9 mouse cellular contexts compared by ENCODE assay signal in the genomic region with DNA sequence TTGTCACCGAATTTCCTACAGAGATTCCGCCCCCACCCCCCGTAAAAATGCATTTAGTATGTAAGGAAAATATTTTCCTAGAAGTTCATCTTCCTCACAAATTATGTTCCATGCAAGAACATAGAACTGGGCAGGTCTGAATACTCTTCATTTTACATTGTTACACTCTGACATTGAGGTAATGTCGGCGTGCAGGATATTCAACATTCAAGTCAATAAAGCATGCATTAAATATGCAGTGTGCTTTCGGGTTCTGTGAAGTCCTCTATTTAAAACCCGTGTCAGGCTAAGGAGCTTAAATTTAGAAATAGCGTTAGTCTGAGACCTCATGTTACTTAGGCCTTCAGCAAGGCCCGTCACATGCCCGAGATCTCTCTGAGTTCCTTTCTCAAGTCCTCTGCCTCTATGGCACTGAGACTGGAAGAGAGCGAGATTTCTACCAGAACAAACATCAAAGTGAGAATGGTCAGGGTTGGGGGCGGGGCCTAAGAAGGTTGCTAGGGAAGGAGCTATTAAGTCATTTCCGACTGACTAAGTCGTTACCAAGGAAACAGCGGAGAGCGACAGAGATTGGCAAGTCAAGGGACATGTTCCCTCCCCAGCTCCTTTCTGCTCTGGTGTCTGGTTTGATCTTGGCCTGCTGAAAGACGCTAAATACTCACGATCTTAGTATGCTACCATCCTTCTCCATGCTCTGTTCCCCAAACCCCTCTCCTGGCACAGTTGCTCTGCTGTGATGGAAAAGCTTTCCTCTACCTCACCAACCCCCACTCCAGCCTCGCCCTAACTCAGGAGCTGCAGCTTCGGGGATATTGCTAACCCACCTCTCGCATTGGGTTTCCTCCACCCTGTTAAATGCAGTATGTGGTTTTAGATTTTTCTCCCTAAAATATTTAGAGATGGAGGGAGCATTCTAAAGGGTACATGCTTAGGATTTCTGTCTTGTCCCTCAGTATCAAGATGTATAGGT. TPM values are rescaled to one million over a fixed set of nuclear protein-coding genes. Genes with fewer than 3 reads are reported as not detected.
DNase-seq lines count a peak whose midpoint lies in the region; ATAC-seq and TF ChIP-seq lines count a peak whose summit lies in the region.
"Had no signal": no experiment of that assay in that cellular context is flagged by ENCODE, and none has a peak within 500 bp of the region (broad histone marks: within the 10 kb centered on the region; RNA-seq: fewer than 3 reads in every experiment).

No protein-coding gene starts in this region.

- H3K4me2 ChIP-seq in limb, embryonic 12.5 days: peak overlapping the region; percentile 57
- peak overlapping the region; percentile 60 for H3K4me2 ChIP-seq in midbrain, embryonic 12.5 days (replicated peaks)

- H3K27ac ChIP-seq in heart, embryonic 10.5 days: peak overlapping the region; percentile 82
- peak overlapping the region; percentile 86 for H3K27ac ChIP-seq in limb, embryonic 12.5 days
- H3K27ac ChIP-seq in midbrain, embryonic 12.5 days (replicated peaks): peak overlapping the region; percentile 87

- no peak for TF ChIP-seq CTCF in brain, embryonic 14.5 days (IDR thresholded peaks at IDR 0.05; ENCODE audit: borderline replicate concordance, extremely low read depth, insufficient read depth, insufficient read length)

- H3K9me3 ChIP-seq in heart, embryonic 10.5 days: no peaks in the 10 kb centered on the region
- no peaks in the 10 kb centered on the region for H3K9me3 ChIP-seq in limb, embryonic 12.5 days
- H3K9me3 ChIP-seq in midbrain, embryonic 12.5 days: no peaks in the 10 kb centered on the region
- H3K9me3 ChIP-seq: G1E had no signal

- no peaks in the 10 kb centered on the region for H3K36me3 ChIP-seq in heart, embryonic 10.5 days
- H3K36me3 ChIP-seq in limb, embryonic 12.5 days: no peaks in the 10 kb centered on the region
- H3K36me3 ChIP-seq in midbrain, embryonic 12.5 days: no peaks in the 10 kb centered on the region
- H3K36me3 ChIP-seq: G1E had no signal

- no peaks in the 10 kb centered on the region for H3K27me3 ChIP-seq in heart, embryonic 10.5 days (ENCODE audit: insufficient read depth, poor library complexity, severe bottlenecking)
- no peaks in the 10 kb centered on the region for H3K27me3 ChIP-seq in limb, embryonic 12.5 days
- H3K27me3 ChIP-seq in midbrain, embryonic 12.5 days: no peaks in the 10 kb centered on the region

- H3K4me1 ChIP-seq in heart, embryonic 10.5 days: peaks cover 13% of the 10 kb centered on the region
- peaks cover 33% of the 10 kb centered on the region for H3K4me1 ChIP-seq in limb, embryonic 12.5 days (replicated peaks)
- peaks cover 10% of the 10 kb centered on the region; the same call in 1 of the 2 replicates for H3K4me1 ChIP-seq in midbrain, embryonic 12.5 days

- peak; percentile 93 for DNase-seq in CD4-positive helper T cell, adult 2 months (ENCODE audit: low read depth, low spot score)
- DNase-seq in brain, embryonic 14.5 days (ENCODE audit: low read depth): peak; percentile 97
- peak; percentile 92 for DNase-seq in heart, embryonic 10.5 days (ENCODE audit: low spot score)
- peak; percentile 71 to 75 for DNase-seq in kidney, adult 8-10 months
- peak; percentile 62 to 76 for DNase-seq in spleen, adult 18-20 months

- 27% methylated on average over 21 of the region's 21 CpGs for WGBS in heart, embryonic 10.5 days
- WGBS in limb, embryonic 12.5 days: 24% methylated on average over 21 of the region's 21 CpGs
- WGBS in midbrain, embryonic 12.5 days: 21% methylated on average over 21 of the region's 21 CpGs

- ATAC-seq in erythroblast, adult 5-6 weeks (replicated peaks; ENCODE audit: low FRiP score, poor library complexity, severe bottlenecking): peak; percentile 79
- ATAC-seq in limb, embryonic 12.5 days (ENCODE audit: insufficient number of reproducible peaks, insufficient read depth, low FRiP score, low TSS enrichment, low read depth): peak; percentile 71; the same call in 1 of the 2 replicates
- ATAC-seq in midbrain, embryonic 12.5 days (ENCODE audit: low FRiP score, low read depth): peak; percentile 92

- peak overlapping the region; percentile 55 for H3K4me3 ChIP-seq in heart, embryonic 10.5 days
- H3K4me3 ChIP-seq in limb, embryonic 12.5 days (replicated peaks): peak overlapping the region; percentile 43
- H3K4me3 ChIP-seq in midbrain, embryonic 12.5 days: peak overlapping the region; percentile 43

- TF ChIP-seq POLR2A in brain, embryonic 14.5 days (IDR thresholded peaks at IDR 0.05; ENCODE audit: borderline replicate concordance, extremely low read depth, insufficient read depth, insufficient read length, poor library complexity, severe bottlenecking): no peak

- peak overlapping the region; percentile 47; the same call in 1 of the 2 replicates for H3K9ac ChIP-seq in limb, embryonic 12.5 days (replicated peaks)
- peak overlapping the region; percentile 61 for H3K9ac ChIP-seq in midbrain, embryonic 12.5 days (replicated peaks)

RNA-seq across cellular contexts. Expression of gene 4930550C14Rik, which starts 2.9 kb away (rescaled TPM):
- 0.09 and 0.25 TPM in 2 replicates for polyA plus RNA-seq in brain, embryonic 14.5 days (2012; rRNA removed)
- total RNA-seq in erythroblast, adult 5-6 weeks (2015; ENCODE audit: low replicate concordance): 3.1 and 6.9 TPM in 2 replicates
- 7.8 and 9.1 TPM in 2 replicates for total RNA-seq in erythroblast, adult 5-6 weeks (2017; ENCODE audit: low replicate concordance)
- polyA plus RNA-seq in heart, embryonic 10.5 days (2016; fragmentation: Nextera tagmentation; extraction: Ambion mirVana): 0.09 and 0.58 TPM in 2 replicates
- 0.68 TPM in 2 replicates for polyA plus RNA-seq in limb, embryonic 12.5 days (2016; fragmentation: Nextera tagmentation; extraction: Ambion mirVana)
- 0.39 and 0.40 TPM in 2 replicates for polyA plus RNA-seq in midbrain, embryonic 12.5 days (2016; fragmentation: Nextera tagmentation; extraction: Ambion mirVana)
- total RNA-seq: G1E had no signal
- polyA plus RNA-seq: G1E had no signal

RNA-seq across cellular contexts. Expression of gene Kdelc2, which starts 21.2 kb away (rescaled TPM):
- 1.4 and 3.0 TPM in 2 replicates for polyA plus RNA-seq in brain, embryonic 14.5 days (2012; rRNA removed)
- 0.84 and 0.96 TPM in 2 replicates for total RNA-seq in erythroblast, adult 5-6 weeks (2015; ENCODE audit: low replicate concordance)
- 0.34 and 0.42 TPM in 2 replicates for total RNA-seq in erythroblast, adult 5-6 weeks (2017; ENCODE audit: low replicate concordance)
- 17.5 and 18.1 TPM in 2 replicates for polyA plus RNA-seq in heart, embryonic 10.5 days (2016; fragmentation: Nextera tagmentation; extraction: Ambion mirVana)
- 15.9 TPM in 2 replicates for polyA plus RNA-seq in limb, embryonic 12.5 days (2016; fragmentation: Nextera tagmentation; extraction: Ambion mirVana)
- polyA plus RNA-seq in midbrain, embryonic 12.5 days (2016; fragmentation: Nextera tagmentation; extraction: Ambion mirVana): 9.8 and 10.4 TPM in 2 replicates
- polyA plus RNA-seq: G1E had no signal

Comparison
In these comparisons a context has a peak if more than half of its experiments do, and no peak if none do; other contexts are left out.
1. Peak in every context shown above with its lines: DNase-seq, ATAC-seq, H3K4me3 ChIP-seq and H3K27ac ChIP-seq.